Mouse (Mus musculus): ENCODE data around the gene Zfp341.

The Zfp341 gene

DNA sequence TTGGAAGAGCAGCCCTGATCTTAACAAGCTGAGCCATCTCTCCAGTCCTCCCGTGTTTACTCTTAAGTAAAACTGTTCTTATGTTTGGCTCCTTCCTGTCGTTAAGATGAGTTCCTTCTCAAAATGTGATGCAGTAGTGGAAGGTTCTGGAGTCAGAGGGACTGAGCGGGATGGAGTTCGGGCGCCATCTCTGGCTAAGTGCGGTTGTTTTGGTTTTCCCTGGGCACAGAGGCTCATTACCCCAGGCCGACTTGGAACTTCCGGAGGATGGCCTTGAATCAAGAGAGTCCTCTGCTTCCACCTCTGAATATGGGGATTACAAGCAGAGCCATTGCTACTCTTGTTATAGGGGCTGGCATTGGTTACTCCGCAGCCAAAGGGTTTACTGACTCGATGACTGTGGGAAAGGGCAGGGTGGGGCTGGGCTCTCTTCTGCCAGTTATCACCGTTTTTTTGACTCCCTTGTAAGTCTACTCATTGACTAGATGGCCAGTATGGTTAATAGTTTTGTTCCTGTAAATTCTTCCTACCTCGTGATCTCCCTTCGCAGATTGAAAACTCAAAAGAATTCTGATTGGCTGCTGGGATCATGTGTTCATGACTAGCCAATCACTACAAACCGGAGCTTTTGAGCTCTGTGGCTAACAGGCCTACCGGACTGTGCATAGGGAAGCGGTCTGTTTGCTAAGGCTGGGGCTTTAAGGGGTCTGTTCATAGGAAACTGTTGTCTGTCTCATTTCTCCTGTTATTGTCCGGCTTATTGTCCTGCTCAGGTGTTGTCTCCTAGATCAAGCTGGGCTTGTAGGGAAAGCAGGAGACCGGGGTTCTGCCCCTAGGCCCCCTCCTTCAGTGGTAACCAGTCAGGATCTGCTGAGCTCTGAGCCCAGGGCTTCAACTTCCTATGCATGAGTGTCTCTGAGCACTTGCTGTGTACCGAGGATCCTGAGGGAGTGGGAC is 63.8 kb downstream of the Zfp341 start:
- DNase-seq (ENCODE audit: low read depth, low spot score) = no peak

DNA sequence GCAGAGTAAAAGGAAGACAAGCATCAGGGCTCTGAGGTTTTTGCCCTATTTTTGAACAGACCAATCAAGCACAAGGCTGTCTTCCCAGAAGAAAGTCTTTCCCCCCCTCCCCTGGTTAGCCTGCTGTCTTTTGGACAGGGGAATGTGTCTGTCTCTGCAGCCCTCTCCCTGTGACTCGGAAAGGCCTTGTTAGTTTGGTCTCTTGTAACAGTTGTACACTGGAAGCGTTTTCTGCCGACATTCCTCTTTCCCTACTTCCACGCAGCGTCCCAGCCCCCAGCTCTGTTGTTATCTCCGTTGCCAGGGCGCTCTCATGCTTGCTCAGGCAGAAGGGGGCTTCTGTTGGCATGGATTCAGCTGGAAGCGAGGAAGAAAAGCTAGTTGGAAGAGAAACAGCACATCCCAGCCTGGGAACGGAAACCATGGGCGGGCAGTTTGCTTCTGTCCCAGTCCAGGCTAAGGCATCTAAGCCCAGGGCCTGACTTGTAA is 64.6 kb downstream of the Zfp341 start:
- DNase-seq (ENCODE audit: low read depth, low spot score) = peak; percentile 43

DNA sequence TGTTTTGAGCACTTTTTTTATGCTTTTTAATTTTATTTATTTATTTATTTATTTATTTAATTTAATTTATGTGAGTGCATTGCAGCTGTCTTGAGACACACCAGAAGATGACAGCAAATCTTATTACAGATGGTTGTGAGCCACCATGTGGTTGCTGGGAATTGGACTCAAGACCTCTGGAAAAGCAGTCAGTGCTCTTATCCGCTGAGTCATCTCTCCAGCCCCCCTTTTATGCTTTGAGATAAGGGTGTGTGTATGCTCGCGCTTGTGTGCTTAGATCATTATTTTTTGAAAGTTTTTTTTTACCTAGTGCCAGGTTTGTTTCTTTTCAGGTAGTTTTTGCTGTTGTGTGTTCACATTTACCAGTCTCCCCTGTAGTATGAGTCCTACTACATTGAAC is 65.9 kb downstream of the Zfp341 start:
- no peak for DNase-seq (ENCODE audit: low read depth, low spot score)

DNA sequence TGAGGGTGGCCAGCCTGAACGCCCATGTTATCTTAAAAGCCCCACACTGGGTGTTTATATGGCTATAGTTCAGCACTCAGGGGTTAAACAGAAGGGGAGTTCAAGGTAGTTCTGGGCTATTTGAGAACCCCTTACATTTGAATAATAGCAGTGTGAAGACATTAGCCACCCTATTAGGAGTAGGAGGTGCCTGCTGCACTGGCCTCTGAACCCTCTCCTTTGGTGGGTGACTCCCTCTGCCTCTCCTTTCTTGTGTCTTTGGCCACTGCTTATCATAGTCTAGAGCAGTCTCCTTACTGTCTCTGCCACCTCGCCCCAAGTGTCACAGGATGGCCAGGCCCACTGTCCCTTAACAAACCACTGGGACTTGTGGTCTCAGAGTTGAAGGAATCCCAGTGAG is 67.2 kb downstream of the Zfp341 start:
- DNase-seq (ENCODE audit: low read depth, low spot score) = no peak

DNA sequence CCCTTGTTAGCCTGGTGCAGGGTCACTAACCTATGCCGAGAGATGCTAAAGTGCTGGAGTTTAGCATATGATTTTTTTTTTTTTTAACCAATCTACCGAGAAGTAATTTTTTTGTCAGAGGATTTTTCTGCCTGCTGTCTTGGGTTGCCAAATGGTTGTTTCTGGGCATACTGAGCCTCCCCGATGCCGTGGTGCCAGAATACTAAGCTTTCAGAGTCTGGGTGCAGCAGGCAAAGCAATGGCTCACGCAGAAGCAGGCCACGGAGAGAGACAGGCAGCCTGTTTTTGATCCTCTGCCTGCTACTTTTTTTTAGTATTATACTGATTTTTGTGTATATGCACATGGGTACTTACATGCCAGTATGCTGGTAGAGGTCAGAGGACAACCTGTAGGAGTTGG is 67.8 kb downstream of the Zfp341 start:
- DNase-seq (ENCODE audit: low read depth, low spot score) = no peak

DNA sequence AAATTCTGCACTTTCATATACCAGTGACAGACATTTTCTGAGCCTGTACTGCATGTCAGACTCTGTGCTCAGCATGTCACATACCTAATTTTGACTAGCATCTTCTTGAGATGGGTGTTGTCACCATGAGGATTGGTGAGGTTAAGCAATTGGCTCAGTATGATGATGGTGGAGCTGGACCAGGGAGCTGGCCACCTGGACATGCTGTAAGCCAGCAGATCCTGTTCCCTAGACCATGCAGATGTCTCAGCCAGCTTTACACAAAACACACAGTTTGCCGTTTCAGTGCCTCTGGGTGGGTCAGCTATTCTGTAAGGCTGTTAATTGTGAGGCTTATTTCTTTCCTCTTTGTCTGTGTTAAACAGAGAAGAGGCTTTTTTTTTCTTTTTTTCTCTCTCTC is 69.6 kb downstream of the Zfp341 start:
- DNase-seq (ENCODE audit: low read depth, low spot score) = no peak

DNA sequence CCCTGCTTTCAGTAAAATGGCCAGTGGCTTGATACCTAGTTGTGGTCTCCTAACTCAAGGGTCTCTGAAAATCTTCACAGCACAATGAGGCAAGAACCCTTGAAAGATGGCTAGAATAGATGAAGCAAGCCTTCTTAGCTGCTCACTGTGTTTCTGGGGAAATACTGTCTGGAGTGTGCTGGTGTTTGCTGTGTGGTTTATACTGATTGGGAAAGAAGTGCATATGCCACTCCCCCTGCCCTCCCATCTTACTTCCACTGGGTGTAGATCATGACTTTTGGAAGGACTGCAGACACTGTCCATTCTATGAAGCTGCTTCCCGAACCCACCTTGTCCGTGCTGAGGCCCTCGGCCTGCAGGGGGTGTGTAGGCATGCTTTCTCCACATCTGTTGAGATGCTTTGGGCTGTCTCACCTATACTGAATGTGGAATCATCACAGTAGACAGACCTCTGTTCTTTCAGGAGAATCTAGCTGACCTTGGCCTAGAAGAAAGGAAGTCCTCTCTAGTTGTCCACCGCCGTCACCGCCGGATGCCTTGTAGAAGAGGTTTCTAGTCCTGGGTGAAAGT is 71.9 kb downstream of the Zfp341 start:
- no peak for DNase-seq (ENCODE audit: low read depth, low spot score)

DNA sequence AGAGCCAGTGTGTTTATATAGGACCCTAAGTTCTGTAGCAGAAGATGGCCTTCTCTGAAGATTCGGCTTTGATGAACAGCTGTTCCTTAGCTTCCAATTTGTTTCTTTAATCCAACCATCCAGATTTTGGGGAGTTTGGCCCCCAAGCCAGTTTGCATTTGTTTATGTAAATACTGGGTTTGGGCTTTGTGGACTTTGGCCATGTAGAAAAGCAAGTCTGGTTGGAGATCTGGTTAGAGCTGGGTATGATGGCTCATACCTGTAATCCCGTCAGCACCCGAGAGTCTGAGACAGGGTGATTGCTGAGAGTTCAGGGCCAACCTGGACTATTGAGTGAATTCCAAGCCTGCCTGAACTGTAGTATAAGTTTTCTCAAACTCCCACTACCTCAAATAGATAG is 72.7 kb downstream of the Zfp341 start:
- no peak for DNase-seq (ENCODE audit: low read depth, low spot score)

DNA sequence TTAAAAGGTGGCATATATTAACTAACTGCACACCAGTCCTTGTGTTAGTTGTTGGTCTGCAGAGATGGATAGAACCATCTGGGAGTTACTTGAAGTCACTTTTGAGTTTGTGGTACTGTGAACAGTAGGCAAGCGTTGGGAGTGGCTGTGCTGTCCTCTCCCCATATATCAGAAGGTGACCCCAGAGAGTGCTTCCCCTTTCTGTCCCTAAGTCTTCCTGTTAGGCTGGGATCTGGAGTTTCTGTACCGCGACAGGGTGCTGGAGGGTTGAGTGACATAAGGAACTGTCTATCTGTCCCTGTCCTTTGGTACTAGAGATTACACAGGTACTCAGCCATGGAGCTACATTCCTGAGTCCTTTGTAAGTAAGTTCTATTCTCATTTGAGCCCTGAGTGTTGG is 73.7 kb downstream of the Zfp341 start:
- DNase-seq (ENCODE audit: low read depth, low spot score) = no peak

DNA sequence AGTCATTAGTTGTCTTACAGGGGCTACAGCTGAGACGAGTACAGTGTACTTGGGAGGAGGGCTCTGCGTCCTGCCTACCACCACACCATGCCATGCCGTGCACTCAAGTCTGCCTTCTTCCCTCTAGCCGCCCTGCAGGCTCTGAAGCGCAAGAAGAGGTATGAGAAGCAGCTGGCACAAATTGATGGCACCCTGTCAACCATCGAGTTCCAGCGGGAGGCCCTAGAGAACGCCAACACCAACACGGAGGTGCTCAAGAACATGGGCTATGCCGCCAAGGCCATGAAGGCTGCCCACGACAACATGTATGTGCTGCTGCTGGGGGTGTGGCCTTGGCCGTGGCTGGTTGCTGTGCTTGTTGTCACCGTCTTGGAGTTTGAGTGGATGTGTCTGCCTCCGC is 76.3 kb downstream of the Zfp341 start:
- DNase-seq (ENCODE audit: low read depth, low spot score) = no peak

DNA sequence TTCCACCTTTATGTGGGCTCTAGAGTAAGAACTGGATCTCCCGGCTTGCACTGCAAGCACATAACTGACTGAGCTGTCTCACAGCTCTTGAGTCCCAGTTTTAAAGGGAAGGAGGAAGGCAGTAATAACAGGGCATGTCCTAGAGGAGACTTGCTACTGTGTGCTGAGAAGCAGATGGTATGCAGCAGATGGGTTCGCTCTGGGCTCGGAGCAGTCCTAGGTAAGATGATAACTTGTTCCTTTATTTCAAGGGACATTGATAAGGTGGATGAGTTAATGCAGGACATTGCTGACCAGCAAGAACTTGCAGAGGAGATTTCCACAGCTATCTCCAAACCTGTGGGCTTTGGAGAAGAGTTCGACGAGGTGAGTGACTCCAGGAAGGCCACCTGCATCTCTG is 77.9 kb downstream of the Zfp341 start:
- DNase-seq (ENCODE audit: low read depth, low spot score) = no peak

DNA sequence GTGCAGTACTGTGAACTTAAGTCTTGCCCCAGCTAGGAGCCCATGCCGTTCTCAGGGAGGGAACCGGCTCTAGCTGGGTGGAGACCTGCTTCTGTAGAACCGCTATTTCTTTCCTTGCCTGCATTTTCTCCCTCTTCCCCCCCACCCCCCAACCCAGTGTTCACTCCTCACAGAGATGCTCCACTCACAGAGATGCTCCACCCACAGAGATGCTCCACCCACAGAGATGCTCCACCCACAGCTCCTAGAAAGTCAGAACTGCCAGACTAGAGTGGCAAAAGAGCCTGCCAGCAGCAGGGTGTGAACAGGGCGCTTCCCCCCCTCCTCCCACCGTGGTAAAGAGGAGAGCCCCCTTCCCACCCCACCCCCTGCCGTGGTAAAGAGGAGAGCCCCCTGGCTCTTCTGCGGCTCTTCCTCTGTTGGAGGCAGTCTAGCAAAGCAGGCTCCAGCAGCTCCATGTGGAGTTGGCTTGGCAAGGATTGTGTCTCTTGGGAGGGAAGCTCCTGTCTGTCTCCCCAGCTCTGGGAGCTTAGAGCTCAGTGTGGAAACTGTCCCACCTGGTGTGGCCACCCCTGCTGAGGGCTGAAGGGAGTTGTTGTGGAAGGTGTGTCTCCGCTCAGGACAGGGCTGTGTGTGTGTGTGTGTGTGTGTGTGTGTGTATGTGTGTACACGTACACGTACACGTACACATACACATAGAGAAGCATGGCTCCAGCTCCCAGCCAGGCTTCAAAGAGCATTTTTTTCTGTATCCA is 80.3 kb downstream of the Zfp341 start:
- DNase-seq (ENCODE audit: low read depth, low spot score) = no peak

DNA sequence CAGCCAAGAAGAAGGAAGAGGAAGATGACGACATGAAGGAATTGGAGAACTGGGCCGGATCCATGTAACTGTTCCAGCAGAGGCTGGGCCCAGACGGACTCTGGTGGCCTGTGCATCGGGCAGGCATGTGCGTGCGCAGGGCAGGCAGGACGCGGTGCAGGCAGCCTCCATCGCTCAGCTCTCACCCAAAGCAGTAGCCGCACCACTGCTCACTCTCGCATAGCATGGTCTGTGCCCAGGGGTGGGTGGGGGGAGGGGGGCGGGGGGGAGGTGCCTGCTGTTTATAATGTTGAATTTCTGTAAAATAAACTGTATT is 80.8 kb downstream of the Zfp341 start:
- no peak for DNase-seq (ENCODE audit: low read depth, low spot score)

DNA sequence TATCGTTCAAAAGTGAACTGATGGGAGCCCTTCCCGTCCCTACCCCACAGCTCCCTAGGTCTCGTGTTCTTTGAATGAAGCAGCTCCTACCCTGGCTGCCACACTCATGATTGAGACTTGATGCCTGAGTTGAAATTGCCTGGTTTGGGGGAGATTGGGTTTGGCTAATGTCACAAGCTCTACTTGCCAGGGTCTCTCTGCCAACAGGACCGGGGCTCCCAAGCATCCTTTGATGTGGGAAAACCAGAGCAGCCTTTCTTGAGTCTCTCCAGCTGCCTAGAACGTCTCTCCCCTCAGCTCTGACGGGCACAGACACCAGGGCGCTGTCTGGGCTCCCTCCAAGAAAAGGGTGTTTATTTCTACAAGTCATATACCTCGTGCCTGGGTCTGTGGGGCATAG is 82.6 kb downstream of the Zfp341 start:
- no peak for DNase-seq (ENCODE audit: low read depth, low spot score)

Measured in embryo, embryonic 11.5 days (tissue).